Mouse (Mus musculus): Measurements from ENCODE around the gene Zfp287. TPM values are rescaled to one million over a fixed set of nuclear protein-coding genes. Genes with fewer than 3 reads are reported as not detected.

Zfp287 gene
- polyA plus RNA-seq, 1 experiment from 2014 or later, result 14.6 TPM

DNA sequence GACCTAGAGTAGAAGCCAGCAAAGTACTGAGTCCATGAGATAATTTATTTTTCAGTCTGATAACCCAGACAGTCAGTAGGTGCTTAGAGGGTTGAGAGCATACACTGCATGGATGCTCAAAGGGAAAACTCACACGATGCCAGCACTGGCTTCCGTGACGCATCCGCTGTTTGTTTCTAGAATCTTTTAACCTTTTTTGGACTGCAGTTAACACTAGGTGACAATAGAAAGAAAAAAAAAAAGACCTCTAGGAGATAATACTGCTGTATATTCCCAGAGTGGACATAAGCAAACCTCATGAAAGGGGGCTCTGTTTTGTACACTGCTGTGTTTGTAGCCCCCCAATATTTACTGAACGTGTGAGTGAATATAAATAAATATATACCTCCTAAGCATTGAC, 62.7 kb downstream of the Zfp287 start:
- no peak overlapping the region for H3K4me3 ChIP-seq (ENCODE audit: low read depth, low read length)
- WGBS, result 95% methylated on average over 5 of the region's 5 CpGs
- no peak for ATAC-seq (replicated peaks; ENCODE audit: low FRiP score)
- no peaks in the 10 kb centered on the region for H3K4me1 ChIP-seq (replicated peaks; ENCODE audit: control insufficient read depth, insufficient read depth, low read length)
- DNase-seq (ENCODE audit: low spot score), result no peak
- no peak overlapping the region for H3K27ac ChIP-seq (ENCODE audit: low read depth, low read length)
- no peak overlapping the region for H3K4me2 ChIP-seq (ENCODE audit: low read depth, low read length, severe bottlenecking)
- no peaks in the 10 kb centered on the region for H3K27me3 ChIP-seq (ENCODE audit: control insufficient read depth, insufficient read depth, low read length)
- H3K36me3 ChIP-seq (ENCODE audit: control insufficient read depth, insufficient read depth, low read length), result peaks cover 5% of the 10 kb centered on the region; the same call in 1 of the 2 replicates
- no peak overlapping the region for H3K9ac ChIP-seq (ENCODE audit: low read length)
- H3K9me3 ChIP-seq (ENCODE audit: control insufficient read depth, low read length), result no peaks in the 10 kb centered on the region

DNA sequence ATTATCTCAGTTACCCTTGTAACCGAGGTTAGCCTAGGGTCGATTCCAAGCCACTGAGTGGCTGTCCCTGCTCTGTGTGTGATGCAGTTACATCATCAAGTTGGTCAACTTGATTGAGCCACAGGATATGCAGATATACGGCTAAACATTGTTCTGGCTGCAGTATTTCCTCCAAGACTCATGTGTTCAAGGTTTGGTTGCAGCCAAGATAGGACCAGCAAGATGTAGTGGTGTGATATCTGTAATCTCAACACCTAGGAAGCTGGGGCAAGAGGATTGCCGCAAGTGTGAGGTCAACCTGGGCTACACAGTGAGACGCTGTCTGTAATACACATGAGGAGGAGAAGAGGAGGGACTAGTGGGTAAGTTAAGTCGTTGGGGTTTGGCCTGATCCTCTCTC, 67.5 kb downstream of the Zfp287 start:
- no peak overlapping the region for H3K4me2 ChIP-seq (ENCODE audit: low read depth, low read length, severe bottlenecking)
- H3K36me3 ChIP-seq (ENCODE audit: control insufficient read depth, insufficient read depth, low read length), result peaks cover 5% of the 10 kb centered on the region; the same call in 1 of the 2 replicates
- H3K27me3 ChIP-seq (ENCODE audit: control insufficient read depth, insufficient read depth, low read length), result no peaks in the 10 kb centered on the region
- no peak overlapping the region for H3K27ac ChIP-seq (ENCODE audit: low read depth, low read length)
- WGBS, result 90% methylated on average over 6 of the region's 6 CpGs
- no peak for ATAC-seq (replicated peaks; ENCODE audit: low FRiP score)
- no peak overlapping the region for H3K4me3 ChIP-seq (ENCODE audit: low read depth, low read length)
- DNase-seq (ENCODE audit: low spot score), result no peak
- H3K9ac ChIP-seq (ENCODE audit: low read length), result no peak overlapping the region
- H3K9me3 ChIP-seq (ENCODE audit: control insufficient read depth, low read length), result no peaks in the 10 kb centered on the region
- no peaks in the 10 kb centered on the region for H3K4me1 ChIP-seq (replicated peaks; ENCODE audit: control insufficient read depth, insufficient read depth, low read length)

DNA sequence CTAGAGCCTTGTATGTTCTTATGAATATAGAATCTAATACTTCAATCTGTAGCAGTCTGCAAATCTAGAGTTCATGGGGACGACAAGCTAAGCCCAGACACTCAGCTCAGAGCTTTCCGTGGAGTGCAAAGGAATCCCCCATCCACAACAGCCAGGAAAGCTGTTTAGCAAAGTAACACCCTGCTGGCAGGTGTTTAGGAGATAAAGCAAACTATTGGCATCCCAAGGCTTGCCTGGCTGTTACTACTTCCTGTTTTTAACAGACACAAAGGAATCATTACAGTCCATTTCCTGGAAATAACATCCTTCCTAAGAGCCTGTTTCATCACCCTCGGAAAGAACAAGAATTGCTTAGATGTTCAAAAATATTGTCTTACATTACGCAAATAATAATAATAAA, 70.8 kb downstream of the Zfp287 start:
- Histone ChIP-seq H3K4me1 (replicated peaks; ENCODE audit: control insufficient read depth, insufficient read depth, low read length) (no peaks in the 10 kb centered on the region), H3K4me3 (ENCODE audit: low read depth, low read length) (no peak overlapping the region), H3K27ac (ENCODE audit: low read depth, low read length) (no peak overlapping the region), H3K4me2 (ENCODE audit: low read depth, low read length, severe bottlenecking) (no peak overlapping the region), H3K36me3 (ENCODE audit: control insufficient read depth, insufficient read depth, low read length) (peaks cover 5% of the 10 kb centered on the region; the same call in 1 of the 2 replicates), H3K27me3 (ENCODE audit: control insufficient read depth, insufficient read depth, low read length) (no peaks in the 10 kb centered on the region), H3K9me3 (ENCODE audit: control insufficient read depth, low read length) (no peaks in the 10 kb centered on the region), H3K9ac (ENCODE audit: low read length) (no peak overlapping the region)
- WGBS, result 66% methylated on average over 4 of the region's 4 CpGs
- no peak for ATAC-seq (replicated peaks; ENCODE audit: low FRiP score)
- DNase-seq (ENCODE audit: low spot score), result no peak

DNA sequence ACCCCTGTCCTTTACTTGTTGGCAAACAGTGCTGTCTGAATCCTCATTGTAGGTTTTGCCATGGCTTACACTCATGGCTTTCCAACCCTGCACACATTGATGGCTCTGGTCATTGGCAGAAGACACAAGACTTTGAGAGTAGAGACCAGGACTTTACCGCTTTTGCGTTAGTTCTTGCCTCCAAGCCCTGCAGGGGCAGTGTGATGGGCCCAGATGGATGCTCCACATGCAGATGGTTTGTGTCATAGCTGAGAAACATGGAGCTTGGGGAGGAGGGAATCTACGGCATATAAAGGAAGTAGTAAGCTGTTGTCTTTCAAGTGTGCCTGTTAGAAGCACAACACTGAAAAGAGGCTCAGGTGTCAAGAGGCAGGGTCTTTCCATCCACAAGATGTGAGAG, 79.6 kb downstream of the Zfp287 start:
- no peak overlapping the region for H3K4me2 ChIP-seq (ENCODE audit: low read depth, low read length, severe bottlenecking)
- no peaks in the 10 kb centered on the region; the same call in 1 of the 2 replicates for H3K36me3 ChIP-seq (ENCODE audit: control insufficient read depth, insufficient read depth, low read length)
- ATAC-seq (replicated peaks; ENCODE audit: low FRiP score) (no peak), DNase-seq (ENCODE audit: low spot score) (no peak)
- no peak overlapping the region for H3K4me3 ChIP-seq (ENCODE audit: low read depth, low read length)
- H3K4me1 ChIP-seq (replicated peaks; ENCODE audit: control insufficient read depth, insufficient read depth, low read length), result peaks cover 3% of the 10 kb centered on the region; the same call in 1 of the 2 replicates
- no peak overlapping the region for H3K27ac ChIP-seq (ENCODE audit: low read depth, low read length)
- no peaks in the 10 kb centered on the region for H3K27me3 ChIP-seq (ENCODE audit: control insufficient read depth, insufficient read depth, low read length)
- H3K9me3 ChIP-seq (ENCODE audit: control insufficient read depth, low read length), result no peaks in the 10 kb centered on the region
- 98% methylated on average over 3 of the region's 3 CpGs for WGBS
- H3K9ac ChIP-seq (ENCODE audit: low read length), result no peak overlapping the region

DNA sequence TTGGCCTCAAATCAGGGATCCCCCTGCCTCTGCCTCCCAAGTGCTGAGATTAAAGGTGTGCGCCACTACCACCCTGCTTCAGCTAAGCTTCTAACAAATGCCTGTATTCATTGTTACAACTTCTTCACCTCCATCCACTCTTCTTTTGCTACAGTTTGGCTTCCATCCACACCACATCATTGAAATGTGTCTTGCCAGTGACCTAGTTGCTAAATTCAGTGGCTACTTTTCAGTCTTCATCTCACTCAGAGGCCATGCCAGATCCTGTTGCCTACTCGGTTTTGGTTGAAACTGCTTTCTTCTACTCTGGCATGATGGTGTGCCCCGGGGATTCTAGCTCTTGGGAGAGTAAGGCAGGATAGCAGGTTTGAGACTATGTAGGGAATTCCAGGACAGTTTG, 80.1 kb downstream of the Zfp287 start:
- no peak overlapping the region for H3K4me3 ChIP-seq (ENCODE audit: low read depth, low read length)
- DNase-seq (ENCODE audit: low spot score) (no peak), ATAC-seq (replicated peaks; ENCODE audit: low FRiP score) (no peak)
- H3K27ac ChIP-seq (ENCODE audit: low read depth, low read length), result no peak overlapping the region
- H3K4me1 ChIP-seq (replicated peaks; ENCODE audit: control insufficient read depth, insufficient read depth, low read length), result peaks cover 6% of the 10 kb centered on the region; the same call in 1 of the 2 replicates
- H3K9ac ChIP-seq (ENCODE audit: low read length), result no peak overlapping the region
- H3K9me3 ChIP-seq (ENCODE audit: control insufficient read depth, low read length), result no peaks in the 10 kb centered on the region
- no peaks in the 10 kb centered on the region for H3K27me3 ChIP-seq (ENCODE audit: control insufficient read depth, insufficient read depth, low read length)
- H3K36me3 ChIP-seq (ENCODE audit: control insufficient read depth, insufficient read depth, low read length), result no peaks in the 10 kb centered on the region; the same call in 1 of the 2 replicates
- H3K4me2 ChIP-seq (ENCODE audit: low read depth, low read length, severe bottlenecking), result no peak overlapping the region
- WGBS, result 97% methylated on average over 3 of the region's 3 CpGs

Other genes starting within 250 kb of the Zfp287 start
- gene Cenpv, start 192.6 kb downstream of the Zfp287 start, polyA plus RNA-seq (2014; fragmentation: Nextera tagmentation; extraction: Ambion mirVana), result 61.5 and 79.6 TPM in 2 replicates
- 3,283 and 3,484 TPM in 2 replicates for gene Ubb, start 180.7 kb downstream of the Zfp287 start, polyA plus RNA-seq (2014; fragmentation: Nextera tagmentation; extraction: Ambion mirVana)
- gene Trpv2, start 157.4 kb downstream of the Zfp287 start, polyA plus RNA-seq (2014; fragmentation: Nextera tagmentation; extraction: Ambion mirVana), result 3.0 and 3.1 TPM in 2 replicates
- gene Lrrc75a, start 83.4 kb downstream of the Zfp287 start, polyA plus RNA-seq (2014; fragmentation: Nextera tagmentation; extraction: Ambion mirVana), result 14.3 and 20.7 TPM in 2 replicates
- gene Mmgt2, start 83.2 kb downstream of the Zfp287 start, polyA plus RNA-seq (2014; fragmentation: Nextera tagmentation; extraction: Ambion mirVana), result 37.8 and 41.1 TPM in 2 replicates
- not detected in 2 replicates for gene Gm10428, start 21.2 kb upstream of the Zfp287 start, polyA plus RNA-seq (2014; fragmentation: Nextera tagmentation; extraction: Ambion mirVana)
- gene Zfp286, start 57.6 kb upstream of the Zfp287 start, polyA plus RNA-seq (2014; fragmentation: Nextera tagmentation; extraction: Ambion mirVana), result 26.7 and 31.0 TPM in 2 replicates
- 3.5 and 4.3 TPM in 2 replicates for gene Trim16, start 88.3 kb upstream of the Zfp287 start, polyA plus RNA-seq (2014; fragmentation: Nextera tagmentation; extraction: Ambion mirVana)
- 0.36 and 0.59 TPM in 2 replicates for gene Fbxw10, start 115.2 kb upstream of the Zfp287 start, polyA plus RNA-seq (2014; fragmentation: Nextera tagmentation; extraction: Ambion mirVana)
- 35.3 and 37.5 TPM in 2 replicates for gene Tvp23b, start 147.6 kb upstream of the Zfp287 start, polyA plus RNA-seq (2014; fragmentation: Nextera tagmentation; extraction: Ambion mirVana)
- gene Cdrt4, start 219.3 kb upstream of the Zfp287 start, polyA plus RNA-seq (2014; fragmentation: Nextera tagmentation; extraction: Ambion mirVana), result not detected in 2 replicates